Mouse (Mus musculus): ENCODE data around the gene Arsb.
"Not testable (repeated sequence)": the region's sequence is repeated elsewhere in the genome, so short reads cannot be mapped to it uniquely, and the experiment has no call there.

Arsb gene

GRCm38 (mm10) chr13:93787647-93788046 is 16.2 kb downstream of the Arsb start:
- DNase-seq (ENCODE audit: low spot score in 2 of 2) = no peak

- no peak for DNase-seq (ENCODE audit: low spot score in 2 of 2)
Observed at GRCm38 (mm10) chr13:93792945-93793642, 21.7 kb downstream of the Arsb start.

- no peak for DNase-seq (ENCODE audit: low spot score in 2 of 2)
Observed at GRCm38 (mm10) chr13:93793643-93794182, 22.3 kb downstream of the Arsb start.

DNA sequence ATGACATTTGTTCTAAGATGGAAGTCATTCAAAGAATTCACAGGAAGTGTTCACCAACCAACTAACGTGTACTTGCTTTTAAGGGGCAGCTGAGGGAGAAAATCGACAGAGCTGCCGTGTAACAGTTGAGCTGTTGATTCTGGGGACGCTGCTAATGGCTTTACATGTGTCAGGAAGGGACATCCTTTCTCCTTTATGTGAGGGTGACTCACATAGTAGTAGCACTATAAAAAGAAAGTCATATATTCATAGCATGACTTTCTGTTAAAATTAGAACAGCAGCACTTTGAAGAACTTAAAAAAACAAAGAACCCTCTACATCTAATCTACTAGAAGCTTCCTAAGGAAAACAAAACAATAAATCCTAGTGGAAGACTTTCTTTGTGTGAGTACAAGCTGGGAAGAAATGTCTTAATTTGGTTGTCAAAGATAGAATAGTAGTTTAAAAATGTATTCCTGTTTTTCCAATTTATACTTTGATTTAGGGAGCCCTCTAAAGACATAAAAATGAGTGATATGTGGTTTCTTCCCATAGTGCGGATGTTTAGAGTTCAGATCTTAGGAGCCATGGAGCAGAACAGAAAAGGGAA is 25.7 kb downstream of the Arsb start:
- no peak for DNase-seq (ENCODE audit: low spot score in 2 of 2)

DNA sequence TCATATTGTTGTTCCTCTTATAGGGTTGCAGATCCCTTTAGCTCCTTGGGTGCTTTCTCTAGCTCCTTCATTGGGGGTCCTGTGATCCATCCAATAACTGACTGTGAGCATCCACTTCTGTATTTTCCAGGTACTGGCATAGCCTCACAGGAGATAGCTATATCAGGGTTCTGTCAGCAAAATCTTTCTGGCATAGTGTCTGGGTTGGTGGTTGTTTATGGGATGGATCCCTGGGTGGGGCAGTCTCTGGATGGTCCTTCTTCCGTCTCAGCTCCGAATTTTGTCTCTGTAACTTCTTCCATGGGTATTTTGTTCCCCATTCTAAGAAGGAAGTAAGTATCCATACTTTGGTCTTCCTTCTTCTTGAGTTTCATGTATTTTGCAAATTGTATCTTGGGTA is 38.9 kb downstream of the Arsb start:
- DNase-seq (ENCODE audit: low spot score in 2 of 2) = not testable (repeated sequence)

DNA sequence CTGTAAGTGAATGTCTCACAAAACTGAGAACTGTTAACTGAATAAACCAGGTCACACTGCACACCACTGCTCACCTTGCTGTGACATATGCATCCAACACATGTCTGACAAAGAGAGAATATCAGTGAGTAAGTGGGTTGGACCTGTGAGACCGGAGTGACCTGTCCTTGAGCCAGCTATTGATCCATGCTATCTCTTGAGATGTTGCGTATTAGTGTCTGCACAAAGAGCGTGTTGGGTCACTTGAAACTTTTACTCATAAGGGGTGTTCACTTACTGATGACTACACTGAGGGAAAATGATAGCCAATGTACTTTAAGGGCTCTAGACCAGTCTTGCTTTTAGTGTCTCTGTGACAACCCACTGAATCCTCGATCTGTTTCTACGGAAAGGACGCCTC is 42.7 kb downstream of the Arsb start:
- no peak for DNase-seq (ENCODE audit: low spot score in 2 of 2)

- no peak for DNase-seq (ENCODE audit: low spot score in 2 of 2)
Observed at GRCm38 (mm10) chr13:93814676-93815075, 43.2 kb downstream of the Arsb start.

- DNase-seq (ENCODE audit: low spot score in 2 of 2) = no peak
Observed at GRCm38 (mm10) chr13:93815128-93815527, 43.7 kb downstream of the Arsb start.

- DNase-seq (ENCODE audit: low spot score in 2 of 2) = no peak
Observed at GRCm38 (mm10) chr13:93816127-93816526, 44.7 kb downstream of the Arsb start.

DNA sequence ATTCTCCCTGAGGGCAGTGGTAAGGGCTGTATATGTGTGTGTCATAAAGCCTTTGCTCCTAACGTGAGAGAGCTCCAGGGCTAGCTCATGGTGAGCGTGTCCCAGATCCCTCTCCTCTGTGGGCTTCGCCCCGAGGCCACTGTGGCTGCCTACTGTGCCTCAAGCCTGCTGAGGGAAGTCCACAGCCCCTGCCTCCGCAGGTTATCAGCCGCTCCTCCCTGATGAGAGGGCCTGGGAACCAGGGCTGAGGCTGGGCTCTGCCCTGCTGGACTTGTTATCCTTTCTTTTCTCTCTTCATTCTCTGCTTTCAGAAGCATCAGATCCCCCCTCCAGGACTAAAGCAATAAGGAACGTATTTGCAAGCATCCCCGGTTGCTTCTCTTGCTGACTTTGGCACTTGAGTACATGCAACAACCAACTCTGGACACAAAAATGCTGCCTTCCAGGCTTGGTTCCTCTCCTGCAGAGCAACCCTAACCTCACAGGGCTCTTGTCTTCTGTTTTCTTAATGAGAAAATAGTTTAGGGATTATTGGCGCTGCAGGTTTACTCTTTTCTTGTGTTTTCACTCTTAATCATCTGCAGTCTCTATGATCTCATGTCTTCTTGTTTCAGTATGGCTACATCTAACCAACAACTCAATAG is 45.4 kb downstream of the Arsb start:
- no peak for DNase-seq (ENCODE audit: low spot score in 2 of 2)

- DNase-seq (ENCODE audit: low spot score in 2 of 2) = no peak
Observed at GRCm38 (mm10) chr13:93820173-93820572, 48.7 kb downstream of the Arsb start.

DNA sequence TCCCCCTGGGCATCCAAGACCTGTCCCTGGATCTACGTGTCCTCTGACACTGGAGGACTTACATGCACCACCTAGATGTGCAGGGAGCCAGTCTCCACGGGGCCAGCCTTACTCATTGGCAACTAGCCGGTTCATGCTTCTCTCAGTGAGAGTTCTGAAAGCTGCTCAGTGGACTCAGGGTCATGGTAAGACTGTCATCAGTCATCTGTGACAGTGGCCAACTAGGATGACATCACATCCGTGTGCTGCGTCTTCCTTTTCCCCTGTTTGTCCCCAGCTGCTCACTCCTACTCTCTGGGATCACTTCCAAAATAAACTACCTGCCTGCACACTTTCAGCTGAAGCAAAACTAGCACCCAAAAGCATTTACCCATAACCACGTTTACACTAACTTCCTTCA is 50.6 kb downstream of the Arsb start:
- DNase-seq (ENCODE audit: low spot score in 2 of 2) = no peak

- DNase-seq (ENCODE audit: low spot score in 2 of 2) = no peak
Observed at GRCm38 (mm10) chr13:93825792-93826558, 54.5 kb downstream of the Arsb start.

DNA sequence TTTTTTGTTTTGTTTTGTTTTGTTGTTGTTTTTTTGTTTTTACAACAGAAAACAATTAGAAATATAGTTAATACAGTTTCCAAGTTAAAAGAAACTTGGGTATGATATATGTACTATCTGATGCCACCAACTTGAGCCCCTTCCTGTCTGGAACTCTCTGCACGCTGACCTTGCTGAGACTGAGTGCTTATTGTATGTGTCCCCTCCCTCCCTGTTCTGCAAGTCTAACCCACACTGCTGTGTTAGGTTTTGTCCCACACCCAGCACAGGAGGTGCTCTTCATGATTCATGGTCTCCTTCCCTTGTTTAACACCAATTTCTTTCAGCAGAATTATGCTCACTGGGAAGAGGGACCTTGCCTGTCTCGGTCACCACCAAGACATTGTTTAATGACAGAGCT is 56.3 kb downstream of the Arsb start:
- no peak for DNase-seq (ENCODE audit: low spot score in 2 of 2)

DNA sequence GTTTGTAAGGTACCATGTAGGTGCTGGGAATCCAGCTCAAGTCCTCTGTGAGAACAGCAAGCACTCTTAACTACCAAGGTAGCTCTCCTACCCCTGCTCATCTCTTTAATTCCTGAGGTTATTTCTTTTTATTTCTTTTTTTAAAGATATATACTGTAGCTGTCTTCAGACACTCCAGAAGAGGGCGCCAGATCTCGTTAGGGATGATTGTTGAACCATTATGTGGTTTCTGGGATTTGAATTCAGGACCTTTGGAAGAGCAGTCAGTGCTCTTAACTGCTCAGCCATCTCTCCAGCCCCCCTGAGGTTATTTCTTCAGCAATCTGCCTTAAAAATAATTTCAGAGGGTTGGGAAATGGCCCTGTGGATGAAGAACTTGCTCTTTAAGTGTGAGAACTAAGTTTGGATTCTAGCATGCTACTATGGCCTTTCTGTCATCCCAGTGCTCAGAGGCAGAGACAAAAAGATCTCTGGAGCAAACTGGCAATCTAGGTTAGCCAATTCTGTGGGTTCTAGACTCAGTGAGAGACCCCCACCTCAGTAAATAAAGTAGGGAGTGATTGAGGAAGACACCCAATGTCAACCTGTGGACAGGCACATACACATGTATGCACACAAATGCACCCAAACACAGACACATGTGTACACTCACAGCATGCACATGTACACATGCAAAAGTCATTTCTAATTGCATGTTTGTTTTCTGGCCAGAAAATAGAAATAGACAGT is 58.3 kb downstream of the Arsb start:
- no peak for DNase-seq (ENCODE audit: low spot score in 2 of 2)

GRCm38 (mm10) chr13:93830294-93830645 is 58.8 kb downstream of the Arsb start:
- DNase-seq (ENCODE audit: low spot score in 2 of 2) = no peak

GRCm38 (mm10) chr13:93837481-93838225 is 66.2 kb downstream of the Arsb start:
- no peak for DNase-seq (ENCODE audit: low spot score in 2 of 2)

- no peak for DNase-seq (ENCODE audit: low spot score in 2 of 2)
Observed at GRCm38 (mm10) chr13:93838431-93839136, 67.2 kb downstream of the Arsb start.

- no peak for DNase-seq (ENCODE audit: low spot score in 2 of 2)
Observed at GRCm38 (mm10) chr13:93839137-93839630, 67.8 kb downstream of the Arsb start.

DNA sequence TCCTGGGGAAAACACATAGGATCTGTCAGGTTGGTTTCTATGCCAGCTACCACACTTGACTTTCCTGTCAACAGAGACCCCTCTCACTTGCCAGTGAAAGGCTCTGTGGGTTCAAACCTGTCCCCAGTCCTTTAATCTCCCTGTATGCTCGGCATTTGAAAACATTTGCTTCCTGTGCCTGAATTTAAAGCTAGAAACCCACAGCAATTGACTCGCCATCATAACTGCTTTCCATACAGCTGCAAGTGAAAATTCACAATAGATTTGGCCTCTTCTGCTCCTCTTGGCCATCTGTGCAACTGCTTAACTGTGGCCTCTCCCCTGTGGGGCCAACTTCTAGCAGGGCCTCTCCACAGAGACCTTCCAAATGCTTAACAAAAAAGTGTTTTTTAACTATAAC is 68.3 kb downstream of the Arsb start:
- DNase-seq (ENCODE audit: low spot score in 2 of 2) = no peak

Data from spleen, postnatal 36 days (tissue).